Mouse (Mus musculus) macrophage (primary cell): ENCODE results near the gene Pcyt1a. TPM values are rescaled to one million over a fixed set of nuclear protein-coding genes. Genes with fewer than 3 reads are reported as not detected.

ENCODE experiments used
- H3K27ac ChIP-seq: fragments of 350-480 bp; formaldehyde crosslinking; 2 replicates; pipeline ENCODE4 v1.9.0; 2021
- H3K36me3 ChIP-seq: fragments of 350-480 bp; formaldehyde crosslinking; 2 replicates; pipeline ENCODE4 v1.9.0; 2021; ENCODE audit errors: inconsistent target
- H3K4me3 ChIP-seq: fragments of 350-480 bp; formaldehyde crosslinking; 2 replicates; pipeline ENCODE4 v1.9.0; 2021; ENCODE audit errors: inconsistent target
- H3K79me2 ChIP-seq: fragments of 350-480 bp; formaldehyde crosslinking; 2 replicates; pipeline ENCODE4 v1.9.0; 2021; ENCODE audit errors: inconsistent target
- WGBS: methylation state at CpG from one replicate; pipeline ENCODE4 v1.1.7; 2026; ENCODE audit warnings: inconsistent platforms; ENCODE audit not compliant: missing documents; 5-methylcytosine and 5-hydroxymethylcytosine counted together
- polyA plus RNA-seq: library from polyadenylated mRNA; stranded (reverse); fragments of 250-400 nt; gene quantifications from 3 replicates; pipeline ENCODE4 v1.2.4, GENCODE M21; 2018; ENCODE audit warnings: inconsistent platforms
- total RNA-seq, 78 experiments: library from RNA; depleted of rRNA; stranded (reverse); fragments of 250-400 nt; gene quantifications; 1 replicate in 9 of 78; 2 replicates in 24 of 78; 3 replicates in 43 of 78; 4 replicates in 2 of 78; pipeline ENCODE4 v1.2.4; 2018; ENCODE audit warnings: inconsistent platforms in 56 of 78

The Pcyt1a gene
- 100 to 1,000 TPM in 10 of 26 experiments, 10 to 100 TPM in 16; 47.1 to 175 (median 80.7) TPM for total RNA-seq (2018; cell fraction: chromatin; rRNA removed)
- 100 to 1,000 TPM in 3 of 26 experiments, 10 to 100 TPM in 23; 45.4 to 108 (median 71.3) TPM for total RNA-seq (2018; cell fraction: cytosol; rRNA removed)
- 100 to 1,000 TPM in 3 of 26 experiments, 10 to 100 TPM in 23; 54.3 to 120 (median 66.5) TPM for total RNA-seq (2018; cell fraction: nucleus; rRNA removed)
- 32.5 to 74.9 TPM (median 60.1 TPM) in 3 replicates for polyA plus RNA-seq

- Histone ChIP-seq H3K36me3 (no peaks in the 10 kb centered on the region), H3K79me2 (peaks cover 48% of the 10 kb centered on the region), H3K27ac (peak within 1 kb of the TSS; percentile 87), H3K4me3 (peak within 1 kb of the TSS; percentile 99)
- under 1% methylated on average over 50 of the region's 54 CpGs for WGBS
Measured at GRCm38 (mm10) chr16:32430474-32431046, at the start of gene Pcyt1a. Pcyt1a (plus strand) TSS chr16:32430921.

DNA sequence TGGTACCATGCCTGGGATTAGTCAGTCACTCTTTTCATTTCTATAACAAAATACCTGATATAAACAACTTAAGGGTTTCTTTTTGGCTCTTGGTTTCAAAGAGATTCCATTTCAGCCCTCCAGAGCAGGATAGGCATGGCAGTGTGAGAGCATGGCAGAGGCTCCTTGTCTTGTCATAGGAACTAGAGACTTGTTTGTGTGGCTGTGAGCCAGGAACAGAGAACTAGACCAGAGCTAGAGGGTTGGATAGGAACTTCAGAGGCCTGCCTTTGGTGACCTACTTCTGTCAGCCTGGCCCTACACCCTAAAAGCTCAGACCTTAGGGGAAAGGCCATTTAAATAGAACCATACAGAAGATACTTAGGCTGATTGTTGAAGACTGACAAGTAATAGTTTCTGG is 47.8 kb upstream of the Pcyt1a start:
- Histone ChIP-seq H3K79me2 (no peaks in the 10 kb centered on the region), H3K36me3 (peaks cover 29% of the 10 kb centered on the region; the same call in 1 of the 2 replicates), H3K27ac (no peak overlapping the region), H3K4me3 (no peak overlapping the region)

DNA sequence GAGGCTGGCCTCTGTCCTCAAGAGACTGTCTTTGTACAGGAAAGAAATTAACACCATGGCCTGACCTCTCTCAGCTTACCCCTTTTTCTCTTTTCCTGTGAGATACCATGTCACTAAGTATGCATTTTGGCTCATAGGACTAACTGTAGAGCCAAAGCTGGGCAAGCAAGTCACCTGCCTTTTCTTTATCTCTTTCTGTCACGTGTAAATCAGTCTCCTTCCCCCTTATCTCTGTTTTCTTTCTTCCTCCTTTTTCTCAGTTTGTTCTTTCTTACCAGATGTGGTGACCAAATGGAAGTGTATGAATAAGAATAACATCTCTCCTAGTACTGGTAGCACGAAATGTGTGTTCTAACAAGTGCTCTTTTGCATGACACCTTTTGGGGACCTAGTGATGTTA is 45.8 kb upstream of the Pcyt1a start:
- no peaks in the 10 kb centered on the region for H3K79me2 ChIP-seq
- peaks cover 21% of the 10 kb centered on the region; the same call in 1 of the 2 replicates for H3K36me3 ChIP-seq
- H3K4me3 ChIP-seq = no peak overlapping the region
- H3K27ac ChIP-seq = no peak overlapping the region
- 83% methylated on average over 2 of the region's 2 CpGs for WGBS

DNA sequence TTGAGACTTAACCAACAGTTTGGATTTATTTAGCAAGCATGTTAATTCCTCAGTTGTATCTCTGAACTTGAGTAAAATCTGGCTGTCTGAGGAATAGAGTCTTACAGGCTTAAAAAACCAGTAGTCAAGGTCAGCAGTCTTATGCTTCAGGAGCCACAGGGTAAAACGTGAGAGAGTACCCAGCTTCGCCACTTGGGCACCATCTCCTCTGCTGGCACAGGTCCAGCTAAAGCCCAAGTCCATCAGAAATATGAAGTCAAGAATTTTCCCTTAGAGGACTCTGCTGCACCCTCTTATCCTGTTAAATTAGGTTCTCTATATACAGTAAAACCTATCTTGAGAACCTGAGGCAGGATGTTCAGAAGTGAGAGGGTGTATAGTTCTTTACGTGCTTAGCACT is 43.9 kb upstream of the Pcyt1a start:
- WGBS = 87% methylated on average over 3 of the region's 3 CpGs

DNA sequence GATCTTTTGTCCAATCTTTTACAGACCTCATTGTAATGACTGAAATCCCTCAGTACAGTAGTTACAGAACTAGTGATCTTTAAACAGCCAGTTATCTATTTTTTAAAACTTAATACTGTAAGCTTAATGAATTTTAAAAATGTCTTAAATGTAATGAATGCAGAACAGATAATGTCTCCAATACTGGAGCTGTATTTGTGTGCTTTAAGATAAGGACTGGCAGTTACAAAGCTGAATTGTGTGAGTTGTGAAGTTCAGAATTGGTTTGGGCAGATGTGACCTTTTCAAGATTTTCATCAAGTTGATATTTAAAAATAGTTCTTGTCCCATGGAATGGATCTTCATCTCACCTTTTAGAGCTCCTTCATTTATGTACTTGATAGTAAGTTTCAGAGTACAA is 41.7 kb upstream of the Pcyt1a start:
- H3K27ac ChIP-seq = no peak overlapping the region
- no peak overlapping the region for H3K4me3 ChIP-seq
- peaks cover 8% of the 10 kb centered on the region; the same call in 1 of the 2 replicates for H3K36me3 ChIP-seq
- no peaks in the 10 kb centered on the region for H3K79me2 ChIP-seq

More for the DNA sequence above, 43.9 kb upstream of the Pcyt1a start:
- Histone ChIP-seq H3K4me3 (no peak overlapping the region), H3K27ac (no peak overlapping the region), H3K79me2 (no peaks in the 10 kb centered on the region), H3K36me3 (peaks cover 9% of the 10 kb centered on the region; the same call in 1 of the 2 replicates)

- Histone ChIP-seq H3K4me3 (no peak overlapping the region), H3K27ac (no peak overlapping the region), H3K36me3 (peaks cover 5% of the 10 kb centered on the region; the same call in 1 of the 2 replicates), H3K79me2 (no peaks in the 10 kb centered on the region)
- 95% methylated on average over 3 of the region's 3 CpGs for WGBS
Measured at GRCm38 (mm10) chr16:32389841-32390240, 40.9 kb upstream of the Pcyt1a start.

DNA sequence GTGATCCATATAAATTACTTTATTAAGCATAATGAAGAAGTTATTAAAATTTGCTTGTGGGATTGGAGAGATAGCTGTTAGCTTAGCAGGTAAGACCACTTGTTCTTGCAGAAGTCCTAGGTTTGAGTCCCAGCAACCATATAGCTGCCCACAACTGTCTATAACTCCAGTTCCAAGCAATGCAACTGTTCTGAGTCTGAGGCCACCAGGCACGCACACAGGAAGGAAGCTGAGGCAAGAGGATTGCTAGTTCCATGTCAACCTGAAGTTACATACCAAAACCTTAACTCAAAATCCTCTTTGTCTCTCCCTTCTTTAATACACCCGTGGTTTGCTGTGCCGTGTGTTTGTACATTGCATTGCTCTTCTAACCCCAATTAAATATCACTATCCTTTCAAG is 39.8 kb upstream of the Pcyt1a start:
- H3K36me3 ChIP-seq = no peaks in the 10 kb centered on the region
- no peak overlapping the region for H3K27ac ChIP-seq
- H3K4me3 ChIP-seq = no peak overlapping the region
- H3K79me2 ChIP-seq = no peaks in the 10 kb centered on the region
- WGBS = 47% methylated on average over 3 of the region's 3 CpGs

- H3K4me3 ChIP-seq = no peak overlapping the region
- H3K27ac ChIP-seq = peak overlapping the region; percentile 84
- H3K79me2 ChIP-seq = no peaks in the 10 kb centered on the region
- H3K36me3 ChIP-seq = no peaks in the 10 kb centered on the region
- WGBS = 39% methylated on average over 5 of the region's 6 CpGs
Measured at GRCm38 (mm10) chr16:32395679-32396540, 34.8 kb upstream of the Pcyt1a start.

- H3K4me3 ChIP-seq = no peak overlapping the region
- H3K79me2 ChIP-seq = no peaks in the 10 kb centered on the region
- H3K36me3 ChIP-seq = no peaks in the 10 kb centered on the region
- WGBS = 78% methylated on average over 3 of the region's 3 CpGs
- H3K27ac ChIP-seq = peak overlapping the region; percentile 84
Measured at GRCm38 (mm10) chr16:32396541-32396835, 34.2 kb upstream of the Pcyt1a start.

DNA sequence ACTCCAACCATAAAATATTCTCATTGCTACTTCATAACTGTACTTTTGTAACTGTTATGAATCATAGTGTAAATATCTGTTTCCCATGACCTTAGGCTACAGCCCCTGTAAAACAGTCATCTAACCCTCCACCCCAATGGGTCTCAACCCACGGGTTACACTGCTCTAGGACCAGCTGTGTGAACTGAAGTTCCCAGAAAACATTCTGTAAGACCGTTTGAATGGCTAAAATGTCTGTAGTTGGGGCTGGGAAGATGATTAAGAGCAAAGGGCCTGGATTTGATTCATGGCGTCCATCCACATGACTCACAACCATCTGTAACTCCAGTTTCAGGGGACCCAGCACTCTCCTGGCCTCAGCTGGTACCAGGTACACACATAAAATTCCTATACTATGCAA is 32.5 kb upstream of the Pcyt1a start:
- H3K36me3 ChIP-seq = no peaks in the 10 kb centered on the region
- 81% methylated on average over 3 of the region's 3 CpGs for WGBS
- H3K79me2 ChIP-seq = no peaks in the 10 kb centered on the region

GRCm38 (mm10) chr16:32400267-32400666 is 30.5 kb upstream of the Pcyt1a start, which contains the start of gene Tm4sf19:
Tm4sf19 (plus strand) TSS chr16:32400506.
- Histone ChIP-seq H3K79me2 (no peaks in the 10 kb centered on the region), H3K36me3 (no peaks in the 10 kb centered on the region), H3K4me3 (no peak within 1 kb of the TSS), H3K27ac (peak within 1 kb of the TSS; percentile 69)
- 70% methylated on average over 7 of the region's 7 CpGs for WGBS

More for the DNA sequence above, 32.5 kb upstream of the Pcyt1a start:
- no peak overlapping the region for H3K4me3 ChIP-seq
- H3K27ac ChIP-seq = no peak overlapping the region

DNA sequence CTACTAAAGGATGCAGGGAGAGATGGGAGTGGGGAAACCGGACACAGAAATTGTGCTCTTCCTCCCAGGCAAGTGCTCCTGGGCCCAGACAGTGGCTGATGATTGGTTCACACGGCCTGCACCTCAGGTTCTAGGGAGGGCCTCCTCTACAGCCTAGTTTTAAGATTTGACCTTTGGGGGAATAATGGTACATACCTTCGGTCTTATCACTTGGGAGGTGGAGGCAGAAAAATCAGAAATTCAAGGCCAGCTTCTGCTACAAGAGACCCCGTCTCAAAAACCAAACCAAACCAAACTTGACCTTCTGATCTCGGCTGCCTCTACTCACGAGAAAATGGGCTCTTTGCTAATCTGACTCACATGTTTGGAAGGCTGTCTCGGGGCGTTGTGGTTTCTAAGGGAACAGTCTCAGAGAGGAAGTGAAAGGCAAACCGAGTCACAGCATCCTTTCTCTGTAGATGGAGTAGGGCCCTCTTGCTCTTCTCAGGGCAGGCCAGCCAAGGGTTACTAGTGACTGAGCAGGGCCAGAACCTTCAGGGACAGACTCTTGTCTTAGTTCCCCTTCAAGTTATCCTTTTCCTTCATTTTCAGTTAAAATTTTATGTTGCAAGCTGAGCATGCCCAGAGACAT is 29.3 kb upstream of the Pcyt1a start:
- peak overlapping the region; percentile 69 for H3K27ac ChIP-seq
- H3K79me2 ChIP-seq = no peaks in the 10 kb centered on the region
- H3K36me3 ChIP-seq = no peaks in the 10 kb centered on the region
- H3K4me3 ChIP-seq = no peak overlapping the region
- WGBS = 29% methylated on average over 9 of the region's 9 CpGs

DNA sequence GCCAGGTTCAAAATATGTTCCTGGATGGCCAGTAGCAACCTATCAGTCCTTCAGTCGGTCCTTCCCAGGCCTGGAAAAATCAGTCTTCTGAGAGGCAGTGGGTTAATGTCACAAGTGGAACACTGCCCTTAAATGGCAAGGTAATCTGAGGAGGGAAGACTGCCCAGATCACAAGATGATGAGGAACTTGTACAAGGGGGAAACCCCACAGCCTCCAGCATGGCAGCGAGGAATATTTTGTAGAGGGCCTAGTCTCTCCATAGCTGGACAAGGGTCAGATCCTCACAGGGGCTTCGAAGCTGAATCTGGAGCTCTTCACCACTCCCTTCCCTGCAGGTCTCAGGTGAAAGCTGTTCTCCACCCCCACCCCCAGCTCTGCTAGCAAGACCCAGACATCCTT is 27.9 kb upstream of the Pcyt1a start:
- no peak overlapping the region for H3K4me3 ChIP-seq
- H3K36me3 ChIP-seq = no peaks in the 10 kb centered on the region
- H3K79me2 ChIP-seq = no peaks in the 10 kb centered on the region
- WGBS = 70% methylated on average over 3 of the region's 3 CpGs
- peak overlapping the region; percentile 69 for H3K27ac ChIP-seq

DNA sequence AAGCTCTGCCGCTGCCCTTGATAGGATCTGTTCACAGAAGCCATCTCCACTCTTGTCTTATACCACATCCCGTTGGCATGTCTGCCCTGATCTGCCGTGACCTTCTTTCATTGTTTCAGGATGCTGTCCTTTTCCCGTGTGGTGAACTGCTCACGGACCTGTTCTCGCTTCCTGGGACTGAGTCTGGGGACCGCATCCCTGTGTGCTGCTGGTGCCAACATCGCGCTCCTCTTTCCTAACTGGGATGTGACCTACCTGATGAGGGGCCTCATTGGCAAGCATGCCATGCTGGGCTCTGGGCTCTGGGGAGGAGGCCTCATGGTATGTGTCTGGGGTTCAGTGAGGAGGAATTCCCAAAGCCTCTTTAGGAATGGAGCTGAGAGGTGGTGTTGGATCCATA is 25.0 kb upstream of the Pcyt1a start:
- Histone ChIP-seq H3K36me3 (no peaks in the 10 kb centered on the region), H3K27ac (no peak overlapping the region), H3K4me3 (no peak overlapping the region), H3K79me2 (no peaks in the 10 kb centered on the region)
- WGBS = 96% methylated on average over 9 of the region's 9 CpGs

DNA sequence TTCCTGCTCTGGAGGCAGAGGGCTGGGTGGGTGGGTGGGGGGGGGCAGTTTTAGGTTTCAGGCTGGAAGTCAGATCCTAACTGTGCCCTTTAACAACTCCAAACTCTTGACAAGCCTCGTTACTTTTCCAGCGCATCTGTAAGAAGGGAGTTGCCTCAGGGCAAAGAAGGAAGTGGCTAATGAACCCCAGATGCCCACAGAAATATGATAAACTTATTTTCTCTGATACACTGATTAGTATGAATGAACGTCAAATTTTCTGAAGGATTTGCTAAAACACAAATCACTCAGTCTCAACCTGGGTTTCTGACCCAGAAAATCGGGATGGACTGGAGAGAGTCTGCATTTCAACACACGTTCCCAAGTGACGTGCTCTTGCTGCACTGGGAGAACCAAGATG is 24.1 kb upstream of the Pcyt1a start:
- Histone ChIP-seq H3K79me2 (no peaks in the 10 kb centered on the region), H3K27ac (no peak overlapping the region), H3K36me3 (no peaks in the 10 kb centered on the region), H3K4me3 (no peak overlapping the region)
- WGBS = 75% methylated on average over 6 of the region's 6 CpGs
